Mouse (Mus musculus): ENCODE measurements around the gene Tmem30b. TPM values are rescaled to one million over a fixed set of nuclear protein-coding genes. Genes with fewer than 3 reads are reported as not detected.
"Not testable (repeated sequence)": the region's sequence is repeated elsewhere in the genome, so short reads cannot be mapped to it uniquely, and the experiment has no call there.

Gene Tmem30b
- polyA plus RNA-seq, 1 experiment from 2014 or later = 0.32 TPM

DNA sequence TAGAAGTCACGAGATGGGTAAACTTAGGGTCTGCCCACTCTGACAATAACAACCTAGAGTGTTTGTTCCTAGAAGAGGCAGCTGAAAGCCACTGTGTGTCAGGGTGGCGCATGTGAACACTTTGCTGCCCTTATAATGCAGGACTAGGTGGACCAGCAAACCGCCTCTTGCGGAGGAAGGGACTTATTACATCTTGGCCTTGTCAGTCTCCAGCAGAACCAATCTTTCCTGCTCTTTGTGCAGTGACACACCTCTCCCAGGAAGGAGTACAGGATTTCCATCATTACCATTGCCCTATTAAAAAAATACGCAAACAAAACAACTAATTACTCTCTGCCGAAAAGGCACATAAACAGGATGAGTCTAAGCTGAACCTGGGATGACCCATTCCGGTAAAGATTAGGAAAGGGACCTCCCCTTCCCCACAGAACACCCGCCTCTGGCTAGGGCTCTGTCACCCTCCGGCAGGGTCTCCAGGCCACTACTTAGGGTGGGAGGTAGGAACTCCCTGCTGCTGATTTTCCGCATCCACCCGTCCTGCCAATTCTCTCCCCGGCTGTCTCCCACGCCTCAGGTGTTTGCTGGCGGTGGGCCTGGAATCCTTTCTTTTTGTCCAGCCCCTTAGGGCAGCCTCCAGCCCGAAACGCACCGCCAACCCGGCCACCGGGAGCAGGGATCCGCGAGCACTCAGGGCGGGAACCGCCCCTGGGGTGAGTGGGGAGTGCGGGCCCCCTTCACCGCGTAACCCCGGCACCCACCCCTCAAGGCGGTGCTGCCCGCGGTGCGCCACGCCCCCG lies 37.8 kb upstream of the Tmem30b start:
- Histone ChIP-seq H3K27ac (replicated peaks) (peak overlapping the region; percentile 88), H3K4me3 (peak overlapping the region; percentile 86), H3K36me3 (no peaks in the 10 kb centered on the region), H3K9ac (peak overlapping the region; percentile 90), H3K27me3 (replicated peaks) (peaks cover 32% of the 10 kb centered on the region), H3K9me3 (no peaks in the 10 kb centered on the region), H3K4me1 (peaks cover 14% of the 10 kb centered on the region; the same call in 1 of the 2 replicates), H3K4me2 (peak overlapping the region; percentile 95)
- no peak for ATAC-seq (ENCODE audit: extremely low read depth, insufficient number of reproducible peaks, low FRiP score, low TSS enrichment)
- WGBS = 4% methylated on average over 33 of the region's 33 CpGs

GRCm38 (mm10) chr12:73583318-73583717 lies 37.1 kb upstream of the Tmem30b start:
- 61% methylated on average over 9 of the region's 9 CpGs for WGBS
- peaks cover 14% of the 10 kb centered on the region; the same call in 1 of the 2 replicates for H3K4me1 ChIP-seq
- no peaks in the 10 kb centered on the region for H3K9me3 ChIP-seq
- ATAC-seq (ENCODE audit: extremely low read depth, insufficient number of reproducible peaks, low FRiP score, low TSS enrichment) = no peak
- H3K4me2 ChIP-seq = peak overlapping the region; percentile 95; the same call in 1 of the 2 replicates
- peak overlapping the region; percentile 88 for H3K27ac ChIP-seq (replicated peaks)
- no peak overlapping the region for H3K4me3 ChIP-seq
- H3K36me3 ChIP-seq = no peaks in the 10 kb centered on the region
- H3K9ac ChIP-seq = no peak overlapping the region
- peaks cover 32% of the 10 kb centered on the region for H3K27me3 ChIP-seq (replicated peaks)

DNA sequence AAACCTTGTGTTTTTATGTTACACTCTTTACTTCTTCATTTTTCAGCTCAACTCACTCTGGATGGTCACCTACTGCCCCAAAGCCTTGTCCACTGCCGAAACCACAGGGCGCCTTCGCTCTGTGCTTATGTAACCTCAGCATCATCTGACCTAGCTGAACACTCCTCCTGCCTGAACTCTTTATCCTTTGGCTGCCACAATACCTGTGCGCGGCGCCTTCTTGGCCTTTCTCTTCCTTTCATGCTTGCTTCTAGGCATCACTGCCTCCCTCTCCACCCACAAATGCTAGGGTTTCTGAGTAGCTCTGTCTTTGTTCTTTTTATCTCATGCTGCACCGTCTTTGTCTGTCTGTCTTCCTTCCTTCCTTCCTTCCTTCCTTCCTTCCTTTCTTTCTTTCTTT lies 34.6 kb upstream of the Tmem30b start:
- peaks cover 9% of the 10 kb centered on the region; the same call in 1 of the 2 replicates for H3K4me1 ChIP-seq
- no peak overlapping the region for H3K27ac ChIP-seq (replicated peaks)
- no peak overlapping the region for H3K9ac ChIP-seq
- WGBS = 75% methylated on average over 7 of the region's 7 CpGs
- H3K4me3 ChIP-seq = no peak overlapping the region
- no peaks in the 10 kb centered on the region for H3K9me3 ChIP-seq
- no peak overlapping the region for H3K4me2 ChIP-seq
- no peaks in the 10 kb centered on the region for H3K36me3 ChIP-seq
- peaks cover 19% of the 10 kb centered on the region for H3K27me3 ChIP-seq (replicated peaks)
- ATAC-seq (ENCODE audit: extremely low read depth, insufficient number of reproducible peaks, low FRiP score, low TSS enrichment) = no peak

GRCm38 (mm10) chr12:73578141-73578540 lies 31.9 kb upstream of the Tmem30b start:
- ATAC-seq (ENCODE audit: extremely low read depth, insufficient number of reproducible peaks, low FRiP score, low TSS enrichment) = no peak
- 61% methylated on average over 6 of the region's 6 CpGs for WGBS
- no peak overlapping the region for H3K27ac ChIP-seq (replicated peaks)
- H3K9me3 ChIP-seq = no peaks in the 10 kb centered on the region
- H3K4me1 ChIP-seq = no peaks in the 10 kb centered on the region; the same call in 1 of the 2 replicates
- H3K9ac ChIP-seq = no peak overlapping the region
- H3K36me3 ChIP-seq = no peaks in the 10 kb centered on the region
- H3K4me2 ChIP-seq = no peak overlapping the region
- peaks cover 11% of the 10 kb centered on the region for H3K27me3 ChIP-seq (replicated peaks)
- H3K4me3 ChIP-seq = no peak overlapping the region

DNA sequence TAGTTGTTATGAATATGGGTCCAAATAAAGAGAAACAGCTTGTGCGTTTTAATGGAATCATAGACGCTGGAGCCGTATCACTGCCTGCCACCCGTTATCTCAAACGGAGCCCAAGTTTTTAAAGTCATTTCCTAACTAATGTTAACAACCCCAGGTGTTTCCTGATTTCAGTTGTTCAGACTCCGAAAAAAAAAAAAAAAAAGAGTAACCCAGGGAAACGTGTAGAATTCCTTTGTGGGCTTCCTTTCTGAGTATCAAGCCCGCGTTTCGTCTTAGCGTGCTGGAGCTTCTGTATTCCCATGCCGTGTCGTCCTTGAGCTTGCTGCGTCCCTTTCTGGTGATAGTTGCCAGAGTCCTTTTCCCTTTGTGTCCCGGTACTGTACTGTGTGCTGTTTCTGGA lies 28.4 kb upstream of the Tmem30b start:
- Histone ChIP-seq H3K9ac (no peak overlapping the region; the same call in 1 of the 2 replicates), H3K9me3 (peaks cover 1% of the 10 kb centered on the region; the same call in 1 of the 2 replicates), H3K4me3 (no peak overlapping the region), H3K4me2 (peak overlapping the region; percentile 50), H3K27ac (replicated peaks) (0 out of 2 replicates have a peak overlapping the region, but pooled peaks have one; percentile 2), H3K36me3 (no peaks in the 10 kb centered on the region), H3K4me1 (no peaks in the 10 kb centered on the region; the same call in 1 of the 2 replicates), H3K27me3 (replicated peaks) (no peaks in the 10 kb centered on the region; the same call in 1 of the 2 replicates)
- ATAC-seq (ENCODE audit: extremely low read depth, insufficient number of reproducible peaks, low FRiP score, low TSS enrichment) = no peak
- 32% methylated on average over 15 of the region's 15 CpGs for WGBS

DNA sequence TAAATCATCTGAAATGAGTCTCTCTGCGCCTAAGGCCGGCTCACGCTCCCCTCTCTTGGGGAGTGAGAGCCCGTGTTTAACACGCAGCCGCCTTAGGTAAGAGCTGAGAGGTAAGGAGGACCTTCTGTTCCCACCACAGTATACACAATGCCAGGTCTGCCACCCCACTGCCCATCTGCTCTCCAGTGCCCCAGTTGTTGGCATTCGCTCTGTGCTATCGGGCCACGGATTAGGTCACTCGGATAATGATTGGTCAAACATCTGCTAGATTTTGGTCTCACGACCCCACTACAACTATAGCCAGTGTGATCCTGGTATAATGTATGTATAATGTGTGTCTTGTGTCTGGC lies 19.4 kb upstream of the Tmem30b start:
- peaks cover 4% of the 10 kb centered on the region; the same call in 1 of the 2 replicates for H3K9me3 ChIP-seq
- no peak for ATAC-seq (ENCODE audit: extremely low read depth, insufficient number of reproducible peaks, low FRiP score, low TSS enrichment)
- peak overlapping the region; percentile 75 for H3K9ac ChIP-seq
- peak overlapping the region; percentile 82 for H3K4me2 ChIP-seq
- H3K27me3 ChIP-seq (replicated peaks) = peaks cover 7% of the 10 kb centered on the region
- peak overlapping the region; percentile 53 for H3K4me3 ChIP-seq
- H3K27ac ChIP-seq (replicated peaks) = no peak overlapping the region
- 61% methylated on average over 11 of the region's 11 CpGs for WGBS
- H3K4me1 ChIP-seq = peaks cover 8% of the 10 kb centered on the region
- no peaks in the 10 kb centered on the region for H3K36me3 ChIP-seq

DNA sequence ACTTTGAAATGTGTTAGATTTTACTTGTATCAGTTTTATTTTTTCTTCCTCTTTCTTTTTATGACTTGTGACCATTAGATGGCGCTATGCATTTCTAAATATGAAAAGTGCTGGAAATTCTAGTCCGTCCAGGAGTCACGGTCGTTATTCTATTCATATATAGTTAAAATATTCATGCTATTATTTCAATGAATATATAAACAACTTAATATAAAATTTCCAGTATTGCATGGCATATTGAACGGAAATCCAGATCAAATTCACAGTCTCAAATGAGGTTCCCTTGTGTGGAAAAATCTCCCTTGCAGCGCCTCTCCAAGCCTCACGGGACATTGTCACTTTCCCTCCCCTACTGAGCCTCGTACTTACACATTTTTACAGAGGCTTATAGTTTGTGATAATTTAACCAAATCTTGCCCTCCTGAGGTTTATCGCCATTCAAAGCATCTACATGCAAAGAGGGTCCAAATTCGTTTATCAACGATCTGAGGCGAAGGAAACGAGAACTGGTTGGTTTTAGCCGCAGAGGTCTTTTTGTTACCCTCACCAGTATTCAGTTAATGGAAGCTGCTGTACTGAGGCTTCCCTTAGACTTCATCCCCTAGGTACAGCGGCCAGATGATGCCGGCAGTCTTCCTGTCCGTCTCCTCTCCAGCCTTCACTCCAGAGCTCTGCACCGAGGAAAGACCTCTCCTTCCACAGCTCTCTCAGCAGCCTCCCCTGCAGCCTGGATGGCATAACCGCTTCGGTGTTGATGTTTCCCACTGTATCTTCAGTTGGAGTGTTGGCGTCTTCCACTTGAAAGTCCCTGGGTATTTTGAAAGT lies 18.8 kb upstream of the Tmem30b start:
- 12% methylated on average over 21 of the region's 21 CpGs for WGBS
- peaks cover 4% of the 10 kb centered on the region; the same call in 1 of the 2 replicates for H3K9me3 ChIP-seq
- peak overlapping the region; percentile 75 for H3K9ac ChIP-seq
- H3K36me3 ChIP-seq = no peaks in the 10 kb centered on the region
- no peak for ATAC-seq (ENCODE audit: extremely low read depth, insufficient number of reproducible peaks, low FRiP score, low TSS enrichment)
- H3K27me3 ChIP-seq (replicated peaks) = peaks cover 7% of the 10 kb centered on the region
- no peak overlapping the region for H3K27ac ChIP-seq (replicated peaks)
- peaks cover 8% of the 10 kb centered on the region for H3K4me1 ChIP-seq
- peak overlapping the region; percentile 82 for H3K4me2 ChIP-seq
- H3K4me3 ChIP-seq = peak overlapping the region; percentile 53

DNA sequence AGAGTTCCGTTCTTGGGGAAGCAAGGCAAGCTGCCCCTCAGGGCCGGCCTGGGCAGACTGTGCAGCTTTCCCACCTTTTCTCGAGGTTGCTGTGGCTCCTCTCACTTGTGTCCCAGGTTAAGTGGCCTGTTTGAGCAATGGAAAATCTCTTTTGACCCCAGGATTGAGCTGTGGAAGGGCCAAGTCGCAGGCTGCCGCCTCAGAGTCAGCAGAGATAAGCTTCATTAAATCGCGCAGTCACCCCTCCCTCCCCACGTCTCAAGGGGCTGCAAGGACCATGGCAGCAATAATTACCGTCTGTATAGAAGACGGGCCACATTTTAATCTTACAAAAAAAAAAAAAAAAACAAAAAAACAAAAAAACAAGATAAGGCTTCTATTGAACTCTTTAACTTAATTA lies 18.0 kb upstream of the Tmem30b start:
- no peaks in the 10 kb centered on the region; the same call in 1 of the 2 replicates for H3K9me3 ChIP-seq
- 11% methylated on average over 10 of the region's 10 CpGs for WGBS
- H3K27me3 ChIP-seq (replicated peaks) = peaks cover 7% of the 10 kb centered on the region
- H3K27ac ChIP-seq (replicated peaks) = no peak overlapping the region
- no peaks in the 10 kb centered on the region for H3K36me3 ChIP-seq
- H3K4me3 ChIP-seq = no peak overlapping the region
- H3K4me1 ChIP-seq = peaks cover 8% of the 10 kb centered on the region
- no peak overlapping the region for H3K9ac ChIP-seq
- ATAC-seq (ENCODE audit: extremely low read depth, insufficient number of reproducible peaks, low FRiP score, low TSS enrichment) = no peak
- H3K4me2 ChIP-seq = no peak overlapping the region

DNA sequence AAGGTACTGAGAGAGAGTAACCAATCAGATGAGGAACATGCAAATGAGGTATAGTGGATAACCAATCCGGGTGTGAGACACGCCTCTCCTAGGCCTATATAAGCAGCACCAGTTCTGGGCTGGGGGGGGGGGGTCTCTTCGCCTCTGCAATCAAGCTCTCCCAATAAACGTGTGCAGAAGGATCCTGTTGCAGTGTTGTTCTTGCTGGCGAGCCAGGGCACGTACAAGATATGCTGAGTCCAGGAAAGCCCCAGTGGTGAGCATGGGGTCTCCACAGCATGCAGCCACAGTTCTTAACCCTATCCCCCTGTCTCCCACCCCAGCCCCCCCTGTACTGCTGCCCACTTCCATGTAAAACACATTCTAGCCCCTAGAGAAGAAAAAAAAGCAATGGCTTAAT lies 16.9 kb upstream of the Tmem30b start:
- H3K4me2 ChIP-seq; H3K4me1 ChIP-seq; ATAC-seq (ENCODE audit: extremely low read depth, insufficient number of reproducible peaks, low FRiP score, low TSS enrichment); H3K27ac ChIP-seq (replicated peaks); H3K27me3 ChIP-seq (replicated peaks); H3K4me3 ChIP-seq; H3K9me3 ChIP-seq; H3K9ac ChIP-seq; H3K36me3 ChIP-seq: not testable (repeated sequence)
- WGBS = 69% methylated on average over 6 of the region's 6 CpGs

GRCm38 (mm10) chr12:73560091-73560490 lies 13.9 kb upstream of the Tmem30b start:
- Histone ChIP-seq H3K27ac (replicated peaks) (no peak overlapping the region), H3K9me3 (no peaks in the 10 kb centered on the region; the same call in 1 of the 2 replicates), H3K4me1 (peaks cover 2% of the 10 kb centered on the region; the same call in 1 of the 2 replicates), H3K9ac (no peak overlapping the region), H3K4me3 (no peak overlapping the region), H3K36me3 (no peaks in the 10 kb centered on the region), H3K27me3 (replicated peaks) (no peaks in the 10 kb centered on the region), H3K4me2 (no peak overlapping the region)
- no peak for ATAC-seq (ENCODE audit: extremely low read depth, insufficient number of reproducible peaks, low FRiP score, low TSS enrichment)
- WGBS = 43% methylated on average over 7 of the region's 7 CpGs

GRCm38 (mm10) chr12:73558525-73559195 lies 12.5 kb upstream of the Tmem30b start:
- Histone ChIP-seq H3K4me1 (no peaks in the 10 kb centered on the region), H3K4me3 (no peak overlapping the region), H3K27me3 (replicated peaks) (no peaks in the 10 kb centered on the region), H3K27ac (replicated peaks) (no peak overlapping the region), H3K9me3 (no peaks in the 10 kb centered on the region; the same call in 1 of the 2 replicates), H3K4me2 (no peak overlapping the region), H3K9ac (no peak overlapping the region), H3K36me3 (no peaks in the 10 kb centered on the region)
- ATAC-seq (ENCODE audit: extremely low read depth, insufficient number of reproducible peaks, low FRiP score, low TSS enrichment) = no peak
- 87% methylated on average over 20 of the region's 20 CpGs for WGBS
